Comparison of ENCODE assay signal across 12 mouse cellular contexts in the genomic region with DNA sequence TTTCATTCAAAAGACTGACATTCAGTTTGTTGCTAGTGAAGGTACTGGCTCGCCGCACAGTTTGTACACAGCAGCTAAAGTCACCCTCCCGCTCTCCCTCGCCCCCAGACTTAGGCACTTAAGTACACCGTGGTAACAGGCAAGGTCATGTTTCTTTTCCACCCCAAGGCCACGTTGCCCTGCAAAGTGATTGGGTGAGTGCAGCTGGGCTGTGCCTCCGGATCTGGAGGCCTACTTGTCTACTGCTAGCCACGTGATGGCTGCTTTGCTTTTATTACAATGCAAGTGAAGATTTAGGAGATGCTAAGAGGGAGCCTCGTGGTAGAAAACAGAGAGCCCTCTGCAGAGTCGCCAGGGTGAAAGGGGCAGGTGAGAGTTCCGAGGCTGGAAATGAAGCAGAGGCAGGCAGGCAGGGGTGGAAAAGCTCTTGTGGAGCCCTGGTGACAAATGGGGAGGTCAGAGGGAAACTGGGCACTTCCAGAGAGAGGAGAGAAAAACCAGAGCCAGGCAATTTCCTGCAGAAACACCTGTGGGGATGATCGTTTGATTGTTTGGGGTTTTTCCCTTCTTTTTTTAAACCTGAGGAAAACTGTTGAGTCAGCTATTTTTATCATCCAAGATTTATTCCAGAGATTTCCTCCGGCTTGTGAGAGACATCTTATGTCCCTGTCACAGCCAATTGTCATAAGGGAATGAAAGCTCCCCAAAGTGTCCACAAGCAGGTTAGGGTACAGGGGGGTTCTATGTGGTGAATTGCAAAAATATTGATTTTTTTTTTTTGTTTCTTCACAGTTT.
A peak's percentile ranks its signal among the peaks of the same experiment; 100 is the strongest.
DNase-seq lines count a peak whose midpoint lies in the region; ATAC-seq and TF ChIP-seq lines count a peak whose summit lies in the region.
"Had no signal": no experiment of that assay in that cellular context is flagged by ENCODE, and none has a peak within 500 bp of the region (broad histone marks: within the 10 kb centered on the region; RNA-seq: fewer than 3 reads in every experiment).

No protein-coding gene starts in this region.

- intact Hi-C loops in gastrocnemius, postnatal 14 days (cut with DNase I; ENCODE audit: low total_unique reads) = no loop called here

- ATAC-seq in kidney, embryonic 15.5 days (replicated peaks; ENCODE audit: low FRiP score) = 0 out of 2 replicates have a peak, but pooled peaks have one; percentile 41
- peak; percentile 53; the same call in 1 of the 2 replicates for ATAC-seq in kidney, postnatal 0 days (replicated peaks; ENCODE audit: low FRiP score, low read depth)
- ATAC-seq: midbrain, embryonic 15.5 days had no signal

- 10% methylated on average over 13 of the region's 13 CpGs for whole genome bisulfite sequencing in kidney, embryonic 15.5 days
- WGBS in kidney, postnatal 0 days = 17% methylated on average over 13 of the region's 13 CpGs

- no peaks in the 10 kb centered on the region for H3K36me3 ChIP-seq in kidney, embryonic 15.5 days
- no peaks in the 10 kb centered on the region for H3K36me3 ChIP-seq in kidney, postnatal 0 days (ENCODE audit: insufficient read depth, low read length)
- H3K36me3 ChIP-seq: heart, embryonic 12.5 days; lung, embryonic 15.5 days; midbrain, embryonic 15.5 days had no signal

- no peak overlapping the region for H3K4me2 ChIP-seq in kidney, embryonic 15.5 days
- no peak overlapping the region for H3K4me2 ChIP-seq in kidney, postnatal 0 days (ENCODE audit: low read length)
- H3K4me2 ChIP-seq: heart, embryonic 12.5 days; lung, embryonic 15.5 days; midbrain, embryonic 15.5 days had no signal

- H3K9ac ChIP-seq in kidney, embryonic 15.5 days = no peak overlapping the region
- no peak overlapping the region for H3K9ac ChIP-seq in kidney, postnatal 0 days (ENCODE audit: low read depth, low read length)
- H3K9ac ChIP-seq: heart, embryonic 12.5 days; lung, embryonic 15.5 days; midbrain, embryonic 15.5 days had no signal

- H3K27ac ChIP-seq in kidney, embryonic 15.5 days = no peak overlapping the region
- no peak overlapping the region for H3K27ac ChIP-seq in kidney, postnatal 0 days
- H3K27ac ChIP-seq: lung, embryonic 15.5 days; midbrain, embryonic 15.5 days had no signal

- no peak overlapping the region for H3K4me3 ChIP-seq in kidney, embryonic 15.5 days (replicated peaks)
- no peak overlapping the region for H3K4me3 ChIP-seq in kidney, postnatal 0 days (replicated peaks; ENCODE audit: low read depth, low read length)
- H3K4me3 ChIP-seq: heart, embryonic 12.5 days; lung, embryonic 15.5 days; midbrain, embryonic 15.5 days had no signal

- peak; percentile 77 to 80 for DNase-seq in adrenal gland, adult (ENCODE audit: inconsistent age in 2 of 2, low spot score in 1 of 2)
- DNase-seq in adrenal gland, adult 8-10 months = no peak
- DNase-seq in kidney, adult 18-20 months = no peak
- DNase-seq in embryo, embryonic 10 days (ENCODE audit: low spot score) = peak; percentile 75
- DNase-seq in kidney, postnatal 0 days (ENCODE audit: low spot score) = peak; percentile 58
- DNase-seq in gastrocnemius, postnatal 14 days = no peak
- DNase-seq in retina, embryonic 14.5 days (ENCODE audit: low spot score) = no peak
- DNase-seq: spleen, adult 18-20 months had no signal

- H3K4me1 ChIP-seq in kidney, embryonic 15.5 days = peaks cover 25% of the 10 kb centered on the region
- 0 out of 2 replicates have a peak, but pooled peaks cover 8% of the 10 kb centered on the region for H3K4me1 ChIP-seq in kidney, postnatal 0 days (replicated peaks; ENCODE audit: insufficient read depth, low read length)

- no peak for TF ChIP-seq CTCF in kidney, postnatal 0 days (IDR thresholded peaks at IDR 0.05; ENCODE audit: low read depth)

- no peaks in the 10 kb centered on the region for H3K27me3 ChIP-seq in kidney, embryonic 15.5 days
- H3K27me3 ChIP-seq in kidney, postnatal 0 days (ENCODE audit: insufficient read depth, low read length) = no peaks in the 10 kb centered on the region
- H3K27me3 ChIP-seq: lung, embryonic 15.5 days; midbrain, embryonic 15.5 days had no signal

- no peaks in the 10 kb centered on the region for H3K9me3 ChIP-seq in kidney, embryonic 15.5 days (replicated peaks)
- H3K9me3 ChIP-seq in kidney, postnatal 0 days (replicated peaks; ENCODE audit: low read length) = no peaks in the 10 kb centered on the region
- H3K9me3 ChIP-seq: heart, embryonic 12.5 days; lung, embryonic 15.5 days; midbrain, embryonic 15.5 days had no signal

Comparison
In these comparisons a context has a peak if more than half of its experiments do, and no peak if none do; other contexts are left out.
1. DNase-seq: peak in adrenal gland, adult (2 of 2), embryo, embryonic 10 days (single experiment) and kidney, postnatal 0 days (single experiment); none in adrenal gland, adult 8-10 months (single experiment), kidney, adult 18-20 months (single experiment), gastrocnemius, postnatal 14 days (single experiment) and retina, embryonic 14.5 days (single experiment).